Mouse (Mus musculus): ENCODE results near the gene Pcgf1.

Pcgf1 gene

DNA sequence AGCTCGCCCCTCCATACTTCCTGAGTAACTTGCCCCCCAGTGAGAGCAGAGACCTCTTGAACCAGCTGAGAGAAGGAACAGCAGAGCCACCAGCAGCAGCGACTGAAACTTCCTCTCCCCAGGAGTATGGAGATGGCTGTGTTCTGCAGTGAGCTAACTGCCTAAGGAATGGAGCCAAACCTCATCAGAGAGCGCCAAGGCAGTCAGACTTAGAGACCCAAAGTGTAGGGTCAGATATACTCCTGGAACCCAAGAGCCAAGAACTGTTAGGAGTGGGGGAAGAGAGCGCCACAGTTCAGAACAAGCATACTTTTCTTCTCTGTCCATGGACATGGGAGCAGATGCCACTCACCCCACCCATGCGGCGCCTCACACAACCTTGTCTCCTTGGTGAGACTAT is 11.2 kb upstream of the Pcgf1 start:
- no peak for DNase-seq

- DNase-seq = no peak
Observed at GRCm38 (mm10) chr6:83068221-83068620, 9.4 kb upstream of the Pcgf1 start.

DNA sequence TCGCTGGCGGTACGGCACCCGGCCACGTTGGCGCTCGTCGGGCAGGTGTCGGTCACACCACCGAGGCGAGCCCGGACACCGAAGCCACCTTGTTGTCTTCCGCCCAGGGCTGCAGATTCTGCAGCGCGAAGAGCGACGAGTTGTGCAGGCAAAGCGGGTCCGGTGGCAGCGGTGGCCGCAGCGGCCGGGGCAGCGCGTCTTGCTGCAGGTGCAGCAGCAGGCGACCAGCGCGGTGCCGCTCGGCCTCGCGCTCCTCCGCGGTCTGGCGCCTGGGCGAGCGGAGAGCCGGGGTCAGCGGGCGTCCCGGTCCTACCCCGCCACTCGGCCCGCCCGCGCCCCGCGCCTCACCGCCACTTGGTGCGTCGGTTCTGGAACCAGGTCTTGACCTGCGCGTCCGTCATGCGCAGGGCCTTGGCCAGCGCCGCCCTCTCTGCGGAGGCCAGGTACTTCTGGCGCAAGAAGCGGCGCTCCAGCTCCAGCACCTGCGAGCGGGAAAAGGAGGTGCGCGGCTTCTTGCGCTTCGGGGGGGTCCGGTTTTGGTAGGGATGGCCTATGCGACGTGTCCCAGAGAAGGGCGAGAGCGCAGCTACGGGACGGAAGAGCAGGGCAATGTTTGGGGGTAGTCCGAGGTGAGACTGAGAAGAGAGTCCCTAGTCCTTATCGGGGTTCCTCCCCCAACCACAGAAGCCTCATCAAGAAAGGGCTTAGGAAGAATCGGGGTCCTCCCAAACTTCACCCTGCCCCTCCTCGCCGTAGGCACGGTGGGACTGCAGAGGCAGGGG is 8.8 kb upstream of the Pcgf1 start:
- DNase-seq = no peak

GRCm38 (mm10) chr6:83069488-83070246 is 8.0 kb upstream of the Pcgf1 start:
- DNase-seq = no peak

- no peak for DNase-seq
Observed at GRCm38 (mm10) chr6:83070247-83070310, 7.6 kb upstream of the Pcgf1 start, which contains the start of gene Tlx2. Gene Tlx2 (minus strand): TSS chr6:83070293.

DNA sequence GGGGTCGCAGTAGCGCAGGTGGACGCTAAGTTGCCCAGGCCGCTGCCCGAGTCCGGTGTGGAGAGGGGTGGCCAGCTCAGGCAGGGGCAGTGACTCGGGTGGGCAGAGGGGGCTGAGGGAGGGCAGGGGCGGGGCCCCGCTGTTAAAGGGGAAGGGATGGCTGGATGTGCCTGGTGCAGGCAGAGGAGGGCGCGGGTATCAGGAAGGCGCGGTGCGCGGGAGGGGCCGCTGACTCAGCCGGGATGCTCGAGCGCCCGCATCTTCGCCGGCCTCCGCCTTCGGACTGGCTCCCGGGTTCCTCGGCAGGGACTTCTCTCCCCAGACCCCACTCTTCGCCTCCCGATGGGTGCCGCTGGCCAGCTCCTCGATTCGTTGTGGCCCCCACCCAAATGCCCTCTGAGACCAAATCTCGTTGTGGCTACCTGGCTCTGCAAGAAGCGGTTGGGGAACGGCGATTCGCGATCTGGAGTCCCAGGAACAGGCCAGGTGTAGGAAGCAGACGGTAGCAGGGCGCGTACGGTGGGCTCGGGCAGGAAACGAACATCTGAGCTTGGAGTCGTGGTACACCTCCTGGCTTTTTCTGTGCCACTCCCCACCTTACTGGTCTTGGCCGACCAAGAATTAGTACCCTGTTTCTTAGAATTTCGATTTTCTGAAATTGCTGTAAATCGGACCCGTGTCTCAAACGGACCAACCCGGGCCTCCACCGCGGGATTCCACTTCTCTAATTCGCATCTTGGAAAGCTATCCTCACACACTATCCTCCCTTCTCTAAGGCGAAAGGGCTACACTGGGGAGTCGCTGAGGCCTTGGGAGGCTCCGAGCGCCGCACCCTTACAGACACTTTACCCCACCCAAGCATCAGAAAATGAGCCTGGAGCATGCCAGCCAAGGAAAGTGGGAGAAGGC is 7.1 kb upstream of the Pcgf1 start:
- no peak for DNase-seq

GRCm38 (mm10) chr6:83071220-83071619 is 6.4 kb upstream of the Pcgf1 start:
- no peak for DNase-seq

DNA sequence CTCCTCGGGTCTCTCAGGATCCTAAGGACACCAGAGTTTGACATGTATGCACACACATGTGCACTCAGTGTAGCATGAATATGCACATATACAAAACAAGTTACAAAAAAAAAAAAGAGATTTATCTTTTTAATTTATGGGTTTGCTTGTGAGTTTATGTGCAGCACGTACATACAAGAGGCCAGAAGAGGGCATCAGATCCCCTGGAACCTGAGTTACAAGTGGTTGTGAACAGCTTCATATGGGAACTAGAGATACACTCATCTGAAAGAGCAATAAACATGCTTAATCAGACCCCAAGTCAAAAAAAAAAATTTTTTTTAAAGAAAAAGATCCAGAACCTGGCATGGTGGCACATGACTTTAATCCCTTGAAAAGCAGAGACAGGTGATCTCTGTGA is 2.7 kb upstream of the Pcgf1 start:
- DNase-seq = no peak

- peak; percentile 99 for DNase-seq
Observed at GRCm38 (mm10) chr6:83078324-83078858, 722 bp downstream of the Pcgf1 start.

DNA sequence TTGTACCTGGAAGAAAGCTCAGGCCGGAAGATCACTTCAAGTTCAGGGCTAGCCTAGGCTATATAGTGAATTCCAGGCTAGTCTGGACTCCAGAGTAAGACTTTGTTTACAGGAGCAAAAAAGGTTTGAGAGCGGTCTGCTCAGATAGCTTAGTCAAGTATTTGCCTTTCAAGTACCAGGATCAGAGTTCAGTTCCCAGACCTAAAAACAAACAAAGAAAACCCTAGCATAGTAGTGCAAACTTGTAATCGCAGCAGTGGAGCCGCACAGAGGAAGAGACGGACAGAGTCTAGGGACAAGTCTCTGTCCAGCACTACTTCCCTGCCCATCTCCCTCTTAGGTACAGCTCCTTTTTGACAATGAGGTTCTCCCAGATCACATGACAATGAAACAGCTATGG is 2.5 kb downstream of the Pcgf1 start:
- no peak for DNase-seq

DNA sequence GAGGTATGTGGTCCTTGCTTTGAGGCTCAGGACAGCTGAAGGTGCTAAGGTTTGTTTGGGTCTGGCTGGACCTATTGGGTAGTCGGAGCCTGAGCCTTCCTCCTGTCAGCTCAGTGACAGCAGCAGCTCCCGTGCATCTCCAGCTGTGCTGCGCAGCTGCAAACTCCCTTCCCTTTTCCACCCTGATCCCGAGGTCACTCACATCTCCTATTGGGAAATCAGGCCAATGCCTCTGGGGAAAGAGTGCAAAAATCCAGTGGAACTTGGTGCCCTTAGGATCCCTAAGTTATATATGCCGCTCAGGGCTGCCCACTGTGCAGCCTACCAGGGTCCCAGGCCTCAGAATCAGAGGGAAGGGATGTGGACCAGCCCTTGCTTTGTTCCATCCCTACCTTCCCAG is 5.8 kb downstream of the Pcgf1 start:
- DNase-seq = no peak

GRCm38 (mm10) chr6:83084477-83084876 is 6.8 kb downstream of the Pcgf1 start:
- no peak for DNase-seq

GRCm38 (mm10) chr6:83086121-83087035 is 8.7 kb downstream of the Pcgf1 start, which contains the start of gene Lbx2:
Gene Lbx2 (plus strand): TSS chr6:83086367.
- no peak for DNase-seq

GRCm38 (mm10) chr6:83087205-83087925 is 9.7 kb downstream of the Pcgf1 start:
- no peak for DNase-seq

- DNase-seq = no peak
Observed at GRCm38 (mm10) chr6:83087926-83088260, 10.2 kb downstream of the Pcgf1 start.

GRCm38 (mm10) chr6:83092416-83093127 is 14.9 kb downstream of the Pcgf1 start:
- DNase-seq = no peak

DNA sequence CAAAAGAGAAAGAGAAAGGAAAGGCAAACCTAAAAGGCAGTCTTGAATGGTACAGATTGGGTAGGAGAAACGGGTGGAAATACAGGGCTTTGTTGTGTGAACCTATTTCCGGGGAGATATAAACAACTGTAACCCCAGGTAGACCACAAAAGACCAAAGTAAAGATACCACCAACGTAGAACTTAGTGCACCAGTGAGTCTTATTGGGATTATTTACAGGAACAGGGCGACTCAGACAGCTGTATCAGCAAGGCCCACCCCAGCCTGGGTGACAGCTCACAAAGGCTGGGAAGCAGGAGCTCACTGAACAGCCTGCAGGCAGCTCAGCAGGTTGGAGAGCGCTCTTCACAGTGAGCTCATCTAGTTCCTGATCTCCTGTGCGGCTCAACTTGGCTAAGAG is 18.3 kb downstream of the Pcgf1 start:
- no peak for DNase-seq

- peak; percentile 70 for DNase-seq
Observed at GRCm38 (mm10) chr6:83098411-83098810, 20.7 kb downstream of the Pcgf1 start.

DNA sequence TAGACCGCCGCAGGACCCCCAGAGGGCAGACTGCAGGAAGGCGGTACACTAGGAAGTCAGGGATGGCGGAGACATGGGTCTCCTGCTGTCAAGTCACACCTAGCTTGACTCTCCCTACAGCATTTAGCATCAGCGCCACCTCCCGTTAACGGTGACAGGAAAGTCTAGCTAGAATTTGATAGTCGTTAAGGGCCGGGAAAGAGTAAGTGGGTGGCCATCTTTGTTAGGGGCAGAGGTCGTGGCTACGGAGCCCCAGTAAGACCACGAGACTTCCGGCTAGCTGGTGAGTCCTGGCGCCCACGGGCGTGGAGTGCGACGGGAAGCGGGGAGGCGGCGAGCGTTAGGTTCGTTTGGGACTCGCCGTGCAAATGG is 23.6 kb downstream of the Pcgf1 start, which contains the start of the genes Ccdc142 and Gm42688:
Ccdc142 (plus strand) TSS at position 286 of the 372 bp plus-strand sequence.
Gm42688 (plus strand) TSS at position 302 of the 372 bp plus-strand sequence.
- peak; percentile 94 for DNase-seq

- DNase-seq = peak; percentile 58
Observed at GRCm38 (mm10) chr6:83101688-83102556, 24.3 kb downstream of the Pcgf1 start.
